Mouse (Mus musculus): Measurements from ENCODE around the gene Olfr17. TPM values are rescaled to one million over a fixed set of nuclear protein-coding genes. Genes with fewer than 3 reads are reported as not detected.
"Not testable (repeated sequence)": the region's sequence is repeated elsewhere in the genome, so short reads cannot be mapped to it uniquely, and the experiment has no call there.

Olfr17 gene
- not detected in 2 replicates for polyA plus RNA-seq (2015; fragmentation: Nextera tagmentation; extraction: Ambion mirVana)

- Histone ChIP-seq H3K4me2 (replicated peaks; ENCODE audit: low read depth) (no peak within 1 kb of the TSS), H3K4me1 (replicated peaks; ENCODE audit: control insufficient read depth, insufficient read depth, low read length) (no peaks in the 10 kb centered on the region), H3K27ac (ENCODE audit: low read depth, low read length) (no peak within 1 kb of the TSS), H3K36me3 (ENCODE audit: control insufficient read depth, insufficient read depth) (no peaks in the 10 kb centered on the region), H3K9me3 (ENCODE audit: control insufficient read depth) (no peaks in the 10 kb centered on the region), H3K9ac (ENCODE audit: low read depth, low read length) (no peak within 1 kb of the TSS), H3K4me3 (ENCODE audit: low read depth, low read length) (no peak within 1 kb of the TSS), H3K27me3 (replicated peaks; ENCODE audit: control insufficient read depth, insufficient read depth, low read length) (no peaks in the 10 kb centered on the region)
- no peak for TF ChIP-seq CTCF (IDR thresholded peaks at IDR 0.05; ENCODE audit: low read depth)
- WGBS = 35% methylated on average over 1 of the region's 1 CpGs
- ATAC-seq = no peak
Measured at GRCm38 (mm10) chr7:107092920-107093319, at the start of gene Olfr17. Gene Olfr17 (plus strand): TSS chr7:107093220.

- H3K36me3 ChIP-seq (ENCODE audit: control insufficient read depth, insufficient read depth) = no peaks in the 10 kb centered on the region
- H3K27me3 ChIP-seq (replicated peaks; ENCODE audit: control insufficient read depth, insufficient read depth, low read length) = no peaks in the 10 kb centered on the region
- 70% methylated on average over 1 of the region's 1 CpGs for WGBS
- no peak overlapping the region for H3K4me3 ChIP-seq (ENCODE audit: low read depth, low read length)
- H3K9me3 ChIP-seq (ENCODE audit: control insufficient read depth) = no peaks in the 10 kb centered on the region
- no peaks in the 10 kb centered on the region for H3K4me1 ChIP-seq (replicated peaks; ENCODE audit: control insufficient read depth, insufficient read depth, low read length)
- H3K27ac ChIP-seq (ENCODE audit: low read depth, low read length) = no peak overlapping the region
- no peak for TF ChIP-seq CTCF (IDR thresholded peaks at IDR 0.05; ENCODE audit: low read depth)
- no peak overlapping the region for H3K4me2 ChIP-seq (replicated peaks; ENCODE audit: low read depth)
- H3K9ac ChIP-seq (ENCODE audit: low read depth, low read length) = no peak overlapping the region
- no peak for ATAC-seq
Measured at GRCm38 (mm10) chr7:107044407-107044806, 48.6 kb upstream of the Olfr17 start.

GRCm38 (mm10) chr7:107045833-107046232, 47.2 kb upstream of the Olfr17 start:
- Histone ChIP-seq H3K27me3 (replicated peaks; ENCODE audit: control insufficient read depth, insufficient read depth, low read length) (no peaks in the 10 kb centered on the region), H3K27ac (ENCODE audit: low read depth, low read length) (no peak overlapping the region), H3K9me3 (ENCODE audit: control insufficient read depth) (no peaks in the 10 kb centered on the region), H3K4me1 (replicated peaks; ENCODE audit: control insufficient read depth, insufficient read depth, low read length) (no peaks in the 10 kb centered on the region), H3K36me3 (ENCODE audit: control insufficient read depth, insufficient read depth) (no peaks in the 10 kb centered on the region), H3K4me3 (ENCODE audit: low read depth, low read length) (no peak overlapping the region), H3K9ac (ENCODE audit: low read depth, low read length) (no peak overlapping the region), H3K4me2 (replicated peaks; ENCODE audit: low read depth) (no peak overlapping the region)
- ATAC-seq = no peak
- 2% methylated on average over 5 of the region's 5 CpGs for WGBS
- TF ChIP-seq CTCF (IDR thresholded peaks at IDR 0.05; ENCODE audit: low read depth) = peak; percentile 74

GRCm38 (mm10) chr7:107047578-107047977, 45.4 kb upstream of the Olfr17 start:
- no peak overlapping the region for H3K9ac ChIP-seq (ENCODE audit: low read depth, low read length)
- no peaks in the 10 kb centered on the region for H3K27me3 ChIP-seq (replicated peaks; ENCODE audit: control insufficient read depth, insufficient read depth, low read length)
- no peak overlapping the region for H3K27ac ChIP-seq (ENCODE audit: low read depth, low read length)
- 43% methylated on average over 3 of the region's 3 CpGs for WGBS
- no peak overlapping the region for H3K4me3 ChIP-seq (ENCODE audit: low read depth, low read length)
- no peaks in the 10 kb centered on the region for H3K9me3 ChIP-seq (ENCODE audit: control insufficient read depth)
- H3K36me3 ChIP-seq (ENCODE audit: control insufficient read depth, insufficient read depth) = no peaks in the 10 kb centered on the region
- TF ChIP-seq CTCF (IDR thresholded peaks at IDR 0.05; ENCODE audit: low read depth) = no peak
- ATAC-seq = no peak
- no peaks in the 10 kb centered on the region for H3K4me1 ChIP-seq (replicated peaks; ENCODE audit: control insufficient read depth, insufficient read depth, low read length)
- no peak overlapping the region for H3K4me2 ChIP-seq (replicated peaks; ENCODE audit: low read depth)

GRCm38 (mm10) chr7:107070681-107071080, 22.3 kb upstream of the Olfr17 start, which contains the start of gene Olfr714:
Gene Olfr714 (plus strand): TSS chr7:107070981.
- no peaks in the 10 kb centered on the region for H3K36me3 ChIP-seq (ENCODE audit: control insufficient read depth, insufficient read depth)
- 89% methylated on average over 2 of the region's 2 CpGs for WGBS
- no peak for ATAC-seq
- no peak within 1 kb of the TSS for H3K4me2 ChIP-seq (replicated peaks; ENCODE audit: low read depth)
- no peak within 1 kb of the TSS for H3K9ac ChIP-seq (ENCODE audit: low read depth, low read length)
- no peak within 1 kb of the TSS for H3K27ac ChIP-seq (ENCODE audit: low read depth, low read length)
- no peak for TF ChIP-seq CTCF (IDR thresholded peaks at IDR 0.05; ENCODE audit: low read depth)
- H3K4me3 ChIP-seq (ENCODE audit: low read depth, low read length) = no peak within 1 kb of the TSS
- H3K27me3 ChIP-seq (replicated peaks; ENCODE audit: control insufficient read depth, insufficient read depth, low read length) = no peaks in the 10 kb centered on the region
- no peaks in the 10 kb centered on the region for H3K9me3 ChIP-seq (ENCODE audit: control insufficient read depth)
- no peaks in the 10 kb centered on the region for H3K4me1 ChIP-seq (replicated peaks; ENCODE audit: control insufficient read depth, insufficient read depth, low read length)

- not testable (repeated sequence) for H3K27me3 ChIP-seq (replicated peaks; ENCODE audit: control insufficient read depth, insufficient read depth, low read length); H3K9ac ChIP-seq (ENCODE audit: low read depth, low read length)
- 88% methylated on average over 1 of the region's 2 CpGs for WGBS
Measured at GRCm38 (mm10) chr7:107110269-107110668, 17.2 kb downstream of the Olfr17 start, which contains the start of gene Olfr715b. Gene Olfr715b (minus strand): TSS chr7:107110369.

GRCm38 (mm10) chr7:107130983-107131382, 38.0 kb downstream of the Olfr17 start, which contains the start of gene Olfr715:
Gene Olfr715 (minus strand): TSS chr7:107131083.
- H3K36me3 ChIP-seq (ENCODE audit: control insufficient read depth, insufficient read depth); H3K27ac ChIP-seq (ENCODE audit: low read depth, low read length); H3K9me3 ChIP-seq (ENCODE audit: control insufficient read depth); H3K4me1 ChIP-seq (replicated peaks; ENCODE audit: control insufficient read depth, insufficient read depth, low read length); H3K4me2 ChIP-seq (replicated peaks; ENCODE audit: low read depth); ATAC-seq; H3K27me3 ChIP-seq (replicated peaks; ENCODE audit: control insufficient read depth, insufficient read depth, low read length); H3K4me3 ChIP-seq (ENCODE audit: low read depth, low read length); H3K9ac ChIP-seq (ENCODE audit: low read depth, low read length): not testable (repeated sequence)
- WGBS = 83% methylated on average over 2 of the region's 3 CpGs

More at GRCm38 (mm10) chr7:107110269-107110668, 17.2 kb downstream of the Olfr17 start, which contains the start of gene Olfr715b:
- not testable (repeated sequence) for H3K9me3 ChIP-seq (ENCODE audit: control insufficient read depth); H3K4me1 ChIP-seq (replicated peaks; ENCODE audit: control insufficient read depth, insufficient read depth, low read length); H3K27ac ChIP-seq (ENCODE audit: low read depth, low read length); H3K4me2 ChIP-seq (replicated peaks; ENCODE audit: low read depth); H3K4me3 ChIP-seq (ENCODE audit: low read depth, low read length); H3K36me3 ChIP-seq (ENCODE audit: control insufficient read depth, insufficient read depth); ATAC-seq

GRCm38 (mm10) chr7:107138027-107138426, 45.0 kb downstream of the Olfr17 start, which contains the start of gene Olfr716:
Gene Olfr716 (plus strand): TSS chr7:107138327.
- ATAC-seq; H3K4me1 ChIP-seq (replicated peaks; ENCODE audit: control insufficient read depth, insufficient read depth, low read length); H3K27ac ChIP-seq (ENCODE audit: low read depth, low read length); H3K36me3 ChIP-seq (ENCODE audit: control insufficient read depth, insufficient read depth); H3K9ac ChIP-seq (ENCODE audit: low read depth, low read length); H3K4me2 ChIP-seq (replicated peaks; ENCODE audit: low read depth); H3K4me3 ChIP-seq (ENCODE audit: low read depth, low read length); H3K9me3 ChIP-seq (ENCODE audit: control insufficient read depth); H3K27me3 ChIP-seq (replicated peaks; ENCODE audit: control insufficient read depth, insufficient read depth, low read length): not testable (repeated sequence)
- 56% methylated on average over 2 of the region's 2 CpGs for WGBS

Data from intestine, postnatal 0 days (tissue).